Mouse (Mus musculus) liver, embryonic 14.5 days (tissue): ENCODE measurements around the gene Il22ra2.

Experiments used
- CTCF ChIP-seq: IDR thresholded peaks from 2 replicates; pipeline ENCODE4 v1.5.1; 2016; ENCODE audit warnings: antibody characterized with exemption, low read depth, control low read depth
- EP300 ChIP-seq: IDR thresholded peaks from 2 replicates; pipeline ENCODE4 v1.6.1; 2016; ENCODE audit warnings: antibody characterized with exemption, low read depth

GRCm38 (mm10) chr10:19611616-19612015 is 10.2 kb upstream of the Il22ra2 start:
- no peak for TF ChIP-seq CTCF
- TF ChIP-seq EP300 = no peak
